Mouse (Mus musculus) MEL (cell line): ENCODE measurements around the gene Rpl9-ps6. TPM values are rescaled to one million over a fixed set of nuclear protein-coding genes. Genes with fewer than 3 reads are reported as not detected.

Source experiments
- DNase-seq: peaks from one replicate; pipeline ENCODE4 v3.0.0; 2011; ENCODE audit warnings: low read depth, low spot score
- H3K27ac ChIP-seq: 2 replicates; pipeline ENCODE4 v1.5.1; 2012; ENCODE audit warnings: low read depth, mild to moderate bottlenecking, control low read depth, low read length, moderate library complexity; ENCODE audit not compliant: control insufficient read depth
- H3K27me3 ChIP-seq, 2 experiments: fragments of 150-350 bp in 1 of 2; sonication (generic) in 1 of 2; 2 replicates each; pipeline ENCODE4 v1.6.1; 2012; ENCODE audit warnings: low read length in 2 of 2, mild to moderate bottlenecking in 2 of 2, improper control_type of control experiment in 1 of 2, moderate library complexity in 1 of 2; ENCODE audit not compliant: insufficient read depth in 2 of 2, control insufficient read depth in 1 of 2
- H3K36me3 ChIP-seq, 2 experiments: 2 replicates each; pipeline ENCODE4 v1.6.1; 2012 to 2014; ENCODE audit warnings: low read length in 2 of 2, improper control_type of control experiment in 1 of 2, inconsistent platforms in 1 of 2, mild to moderate bottlenecking in 1 of 2; ENCODE audit not compliant: insufficient read depth in 2 of 2, control insufficient read depth in 1 of 2
- H3K4me1 ChIP-seq, 2 experiments: fragments of 150-350 bp in 1 of 2; sonication (generic) in 1 of 2; 2 replicates each; pipeline ENCODE4 v1.6.1; 2012; ENCODE audit warnings: low read length in 2 of 2, improper control_type of control experiment in 1 of 2, mild to moderate bottlenecking in 1 of 2; ENCODE audit not compliant: insufficient read depth in 2 of 2, control insufficient read depth in 1 of 2
- H3K4me3 ChIP-seq, 2 experiments: fragments of 150-350 bp in 1 of 2; sonication (generic) in 1 of 2; 2 replicates each; pipeline ENCODE4 v1.5.1; 2012; ENCODE audit warnings: low read depth in 2 of 2, low read length in 2 of 2, mild to moderate bottlenecking in 2 of 2, moderate library complexity in 2 of 2, control low read depth in 1 of 2, improper control_type of control experiment in 1 of 2; ENCODE audit not compliant: control insufficient read depth in 1 of 2, insufficient read depth in 1 of 2
- H3K79me2 ChIP-seq: 2 replicates; pipeline ENCODE4 v1.6.1; 2012; ENCODE audit warnings: mild to moderate bottlenecking, low read length, moderate library complexity; ENCODE audit not compliant: control insufficient read depth, poor library complexity, insufficient read depth
- H3K9ac ChIP-seq: 2 replicates; pipeline ENCODE4 v1.6.1; 2012; ENCODE audit warnings: low read depth, mild to moderate bottlenecking, control low read depth, low read length, moderate library complexity; ENCODE audit not compliant: control insufficient read depth, poor library complexity, severe bottlenecking
- H3K9me3 ChIP-seq: fragments of 150-350 bp; sonication (generic); replicated peaks from 2 replicates; pipeline ENCODE4 v1.6.1; 2012; ENCODE audit warnings: mild to moderate bottlenecking, low read length, improper control_type of control experiment, moderate library complexity; ENCODE audit not compliant: insufficient read depth
- BHLHE40 ChIP-seq: IDR thresholded peaks from 2 replicates; pipeline ENCODE4 v1.6.1; 2012; ENCODE audit warnings: low read depth, mild to moderate bottlenecking, inconsistent platforms, low read length, improper control_type of control experiment, borderline replicate concordance
- CHD2 ChIP-seq: IDR thresholded peaks from 2 replicates; pipeline ENCODE4 v1.6.1; 2011; ENCODE audit warnings: low read length, improper control_type of control experiment
- ELF1 ChIP-seq: IDR thresholded peaks from 2 replicates; pipeline ENCODE4 v1.6.1; 2014; ENCODE audit warnings: low read depth, mild to moderate bottlenecking, inconsistent platforms, low read length, improper control_type of control experiment, moderate library complexity
- EP300 ChIP-seq, 2 experiments: IDR thresholded peaks; 2 replicates each; pipeline ENCODE4 v1.6.1; 2011; ENCODE audit warnings: improper control_type of control experiment in 2 of 2, low read length in 2 of 2, low read depth in 1 of 2, mild to moderate bottlenecking in 1 of 2
- ETS1 ChIP-seq: IDR thresholded peaks from 2 replicates; pipeline ENCODE4 v1.6.1; 2012; ENCODE audit warnings: low read depth, mild to moderate bottlenecking, inconsistent platforms, low read length, improper control_type of control experiment, moderate library complexity
- GABPA ChIP-seq: IDR thresholded peaks from 2 replicates; pipeline ENCODE4 v1.6.1; 2012; ENCODE audit warnings: low read depth, mild to moderate bottlenecking, inconsistent platforms, low read length, improper control_type of control experiment, moderate library complexity
- KAT2A ChIP-seq: conservative IDR thresholded peaks from 2 replicates; pipeline ENCODE4 v1.6.1; 2012; ENCODE audit warnings: low read depth, low read length, improper control_type of control experiment, inconsistent platforms
- MAX ChIP-seq: IDR thresholded peaks from 2 replicates; pipeline ENCODE4 v1.6.1; 2011; ENCODE audit warnings: low read length, improper control_type of control experiment
- MAZ ChIP-seq: IDR thresholded peaks from 2 replicates; pipeline ENCODE4 v1.6.1; 2012; ENCODE audit warnings: low read depth, mild to moderate bottlenecking, inconsistent platforms, low read length, improper control_type of control experiment
- MEF2A ChIP-seq: IDR thresholded peaks from 2 replicates; pipeline ENCODE4 v1.6.1; 2014; ENCODE audit warnings: low read depth, mild to moderate bottlenecking, inconsistent platforms, low read length, improper control_type of control experiment; ENCODE audit not compliant: poor library complexity, insufficient replicate concordance, severe bottlenecking; ENCODE audit errors: extremely low read depth
- MYB ChIP-seq: IDR thresholded peaks from 2 replicates; pipeline ENCODE4 v1.6.1; 2011; ENCODE audit warnings: mild to moderate bottlenecking, low read depth, low read length, improper control_type of control experiment
- NELFE ChIP-seq: IDR thresholded peaks from 2 replicates; pipeline ENCODE4 v1.6.1; 2011; ENCODE audit warnings: low read depth, low read length, improper control_type of control experiment
- NRF1 ChIP-seq: IDR thresholded peaks from 2 replicates; pipeline ENCODE4 v1.6.1; 2014; ENCODE audit warnings: low read depth, mild to moderate bottlenecking, inconsistent platforms, low read length, improper control_type of control experiment, moderate library complexity; ENCODE audit not compliant: poor library complexity, insufficient read depth, severe bottlenecking
- RCOR1 ChIP-seq: IDR thresholded peaks from 2 replicates; pipeline ENCODE4 v1.6.1; 2012; ENCODE audit warnings: low read depth, mild to moderate bottlenecking, inconsistent platforms, low read length, improper control_type of control experiment
- SIN3A ChIP-seq: IDR thresholded peaks from 2 replicates; pipeline ENCODE4 v1.6.1; 2012; ENCODE audit warnings: low read length, improper control_type of control experiment, inconsistent platforms
- TBP ChIP-seq: IDR thresholded peaks from 2 replicates; pipeline ENCODE4 v1.8.0; 2011; ENCODE audit warnings: low read depth, low read length, improper control_type of control experiment
- TCF12 ChIP-seq: IDR thresholded peaks from 2 replicates; pipeline ENCODE4 v1.6.1; 2014; ENCODE audit warnings: low read depth, mild to moderate bottlenecking, inconsistent platforms, low read length, improper control_type of control experiment, moderate library complexity
- USF2 ChIP-seq, 2 experiments: IDR thresholded peaks; 2 replicates each; pipeline ENCODE4 v1.6.1; 2011 to 2012; ENCODE audit warnings: improper control_type of control experiment in 2 of 2, low read length in 2 of 2, borderline replicate concordance in 1 of 2, inconsistent platforms in 1 of 2, low read depth in 1 of 2, mild to moderate bottlenecking in 1 of 2; ENCODE audit not compliant: insufficient read depth in 1 of 2
- ZC3H11A ChIP-seq: IDR thresholded peaks from 2 replicates; pipeline ENCODE4 v1.6.1; 2012; ENCODE audit warnings: low read depth, mild to moderate bottlenecking, inconsistent platforms, low read length, improper control_type of control experiment
- ZNF384 ChIP-seq: IDR thresholded peaks from 2 replicates; pipeline ENCODE4 v1.6.1; 2012; ENCODE audit warnings: low read depth, mild to moderate bottlenecking, inconsistent platforms, low read length, improper control_type of control experiment
- polyA plus RNA-seq, 2 experiments: library from polyadenylated mRNA; stranded (reverse) in 1 of 2; unstranded in 1 of 2; fragments of >175 nt in 1 of 2; fragments of >200 nt in 1 of 2; gene quantifications; 2 replicates each; pipeline versions ENCODE4 v1.2.1 to v1.2.4; 2012; ENCODE audit warnings: low replicate concordance in 2 of 2, low read depth in 1 of 2; ENCODE audit not compliant: insufficient read length in 2 of 2, insufficient read depth in 1 of 2, missing spikeins in 1 of 2
- total RNA-seq: library from RNA; depleted of rRNA; stranded (reverse); fragments of 300-350 nt; gene quantifications from 2 replicates; pipeline ENCODE4 v1.2.3, GENCODE M21; 2012

Rpl9-ps6 gene
- total and polyA plus RNA-seq, 3 experiments, result 95.5 to 161 TPM; not detected in 1

- no peaks in the 10 kb centered on the region for H3K9me3 ChIP-seq
- TF ChIP-seq GABPA (no peak), ETS1 (no peak), RCOR1 (no peak), TCF12 (no peak), USF2 (IDR thresholded peaks at IDR 0.05; ENCODE audit: borderline replicate concordance in 1 of 2, insufficient read depth in 1 of 2, low read depth in 1 of 2, low read length in 2 of 2) (no peak), MEF2A (no peak), ZNF384 (no peak), ZC3H11A (no peak), NRF1 (no peak)
- H3K27me3 ChIP-seq, result no peaks in the 10 kb centered on the region
- no peak for DNase-seq
- H3K36me3 ChIP-seq, result peaks cover 44 to 62% of the 10 kb centered on the region in 2 experiments
- H3K79me2 ChIP-seq, result peaks cover 41% of the 10 kb centered on the region
- no peak overlapping the region for H3K27ac ChIP-seq
- H3K9ac ChIP-seq, result no peak overlapping the region
- peaks cover 19 to 21% of the 10 kb centered on the region in 2 experiments for H3K4me1 ChIP-seq
- H3K4me3 ChIP-seq, result no peak overlapping the region
Measured at GRCm38 (mm10) chr19:32506514-32506913, 40.1 kb upstream of the Rpl9-ps6 start.

- no peaks in the 10 kb centered on the region for H3K27me3 ChIP-seq
- H3K36me3 ChIP-seq, result peaks cover 41 to 61% of the 10 kb centered on the region in 2 experiments
- H3K9me3 ChIP-seq, result no peaks in the 10 kb centered on the region
- no peak overlapping the region for H3K4me3 ChIP-seq
- DNase-seq, result no peak
- no peak overlapping the region for H3K27ac ChIP-seq
- no peak for TF ChIP-seq MAX
- TF ChIP-seq GABPA, result no peak
- no peak for TF ChIP-seq MYB
- no peak for TF ChIP-seq ELF1
- no peak for TF ChIP-seq EP300 (IDR thresholded peaks at IDR 0.05; ENCODE audit: low read depth in 1 of 2, low read length in 2 of 2)
- no peak for TF ChIP-seq CHD2
- TF ChIP-seq BHLHE40, result no peak
- no peak for TF ChIP-seq TCF12
- no peak for TF ChIP-seq ZC3H11A
- no peak for TF ChIP-seq MAZ
- TF ChIP-seq ETS1, result no peak
- no peak for TF ChIP-seq TBP
- no peak for TF ChIP-seq ZNF384
- TF ChIP-seq KAT2A, result no peak
- TF ChIP-seq SIN3A, result no peak
- no peak for TF ChIP-seq NELFE
- H3K79me2 ChIP-seq, result peaks cover 43% of the 10 kb centered on the region
- no peak overlapping the region for H3K9ac ChIP-seq
- peaks cover 19% of the 10 kb centered on the region in 2 experiments for H3K4me1 ChIP-seq
Measured at GRCm38 (mm10) chr19:32506081-32506480, 39.7 kb upstream of the Rpl9-ps6 start.
